8 mouse cellular contexts compared by ENCODE assay signal in genomic region chr12:17266673-17266990, GRCm38 (mm10). TPM values are rescaled to one million over a fixed set of nuclear protein-coding genes. Genes with fewer than 3 reads are reported as not detected.
DNase-seq lines count a peak whose midpoint lies in the region; ATAC-seq and TF ChIP-seq lines count a peak whose summit lies in the region.

No protein-coding gene starts in this region.

- H3K27ac ChIP-seq in heart, embryonic 16.5 days (ENCODE audit: low read length), result peak overlapping the region; percentile 80
- peak overlapping the region; percentile 84 for H3K27ac ChIP-seq in forebrain, postnatal 0 days (ENCODE audit: low read depth, low read length)
- peak overlapping the region; percentile 58 for H3K27ac ChIP-seq in macrophage

- H3K36me3 ChIP-seq in heart, embryonic 16.5 days (ENCODE audit: control insufficient read depth, insufficient read depth), result peaks cover 16% of the 10 kb centered on the region
- H3K36me3 ChIP-seq in forebrain, postnatal 0 days (ENCODE audit: insufficient read depth), result peaks cover 18% of the 10 kb centered on the region
- H3K36me3 ChIP-seq in macrophage (ENCODE audit: inconsistent target), result peaks cover 7% of the 10 kb centered on the region; the same call in 1 of the 2 replicates

- H3K9ac ChIP-seq in heart, embryonic 16.5 days (ENCODE audit: low read length), result peak overlapping the region; percentile 92
- peak overlapping the region; percentile 86 for H3K9ac ChIP-seq in forebrain, postnatal 0 days

- intact Hi-C loops in gastrocnemius, postnatal 36 days (cut with DNase I), result no loop called here

- DNase-seq in heart, adult 11 months, result no peak
- peak; percentile 23 for DNase-seq in MN1 (ENCODE audit: low spot score)
- no peak for DNase-seq in forebrain, postnatal 0 days
- DNase-seq in adrenal gland, adult 18-20 months (ENCODE audit: low spot score in 2 of 2), result no peak
- no peak for DNase-seq in layer of hippocampus, adult 11-12 months (ENCODE audit: low spot score)
- no peak for DNase-seq in gastrocnemius, postnatal 36 days

- peaks cover 50% of the 10 kb centered on the region for H3K79me2 ChIP-seq in macrophage (ENCODE audit: inconsistent target)

- no peaks in the 10 kb centered on the region for H3K9me3 ChIP-seq in heart, embryonic 16.5 days (replicated peaks; ENCODE audit: control insufficient read depth, low read length)
- no peaks in the 10 kb centered on the region for H3K9me3 ChIP-seq in forebrain, postnatal 0 days (ENCODE audit: low read length)

- ATAC-seq in heart, embryonic 16.5 days (replicated peaks; ENCODE audit: extremely low read depth, insufficient read depth, low FRiP score), result peak; percentile 76; the same call in 1 of the 2 replicates
- ATAC-seq in forebrain, postnatal 0 days, result peak; percentile 59

- peak overlapping the region; percentile 83 for H3K4me2 ChIP-seq in heart, embryonic 16.5 days (ENCODE audit: low read depth, low read length)
- H3K4me2 ChIP-seq in forebrain, postnatal 0 days (ENCODE audit: low read depth), result peak overlapping the region; percentile 56

- H3K4me3 ChIP-seq in heart, embryonic 16.5 days (ENCODE audit: low read length), result peak overlapping the region; percentile 98
- peak overlapping the region; percentile 90 for H3K4me3 ChIP-seq in forebrain, postnatal 0 days (ENCODE audit: low read depth, low read length)
- H3K4me3 ChIP-seq in macrophage (ENCODE audit: inconsistent target), result peak overlapping the region; percentile 96

- under 1% methylated on average over 21 of the region's 21 CpGs for WGBS in heart, embryonic 16.5 days
- WGBS in forebrain, postnatal 0 days, result 0% methylated on average over 21 of the region's 21 CpGs
- under 1% methylated on average over 21 of the region's 21 CpGs for WGBS in macrophage (ENCODE audit: missing documents)

- H3K4me1 ChIP-seq in heart, embryonic 16.5 days (ENCODE audit: control insufficient read depth, insufficient read depth, low read length), result peaks cover 23% of the 10 kb centered on the region
- peaks cover 12% of the 10 kb centered on the region for H3K4me1 ChIP-seq in forebrain, postnatal 0 days (ENCODE audit: insufficient read depth)

- no peaks in the 10 kb centered on the region for H3K27me3 ChIP-seq in heart, embryonic 16.5 days (ENCODE audit: control insufficient read depth, insufficient read depth, low read length)
- H3K27me3 ChIP-seq in forebrain, postnatal 0 days (ENCODE audit: insufficient read depth, low read length), result no peaks in the 10 kb centered on the region

- TF ChIP-seq CTCF in forebrain, postnatal 0 days (IDR thresholded peaks at IDR 0.05; ENCODE audit: low read depth), result no peak

RNA-seq across cellular contexts. Expression of gene Pdia6, which starts 0.3 kb away (rescaled TPM):
- polyA plus RNA-seq in heart, embryonic 16.5 days (2015; fragmentation: Nextera tagmentation; extraction: Ambion mirVana), result 344 and 350 TPM in 2 replicates
- 152 and 182 TPM in 2 replicates for total RNA-seq in forebrain, postnatal 0 days (2014; rRNA removed)
- 223 and 247 TPM in 2 replicates for polyA plus RNA-seq in forebrain, postnatal 0 days (2015; fragmentation: Nextera tagmentation; extraction: Ambion mirVana)
- total RNA-seq in macrophage (2018; cell fraction: chromatin; rRNA removed), result 100 to 1,000 TPM in 10 of 26 experiments, 10 to 100 TPM in 16; 43.7 to 144 (median 87.4) TPM
- 100 to 1,000 TPM; 106 to 240 (median 168) TPM for total RNA-seq in macrophage (2018; cell fraction: cytosol; rRNA removed)
- 100 to 1,000 TPM in 25 of 26 experiments, 10 to 100 TPM in 1; 89.1 to 383 (median 211) TPM for total RNA-seq in macrophage (2018; cell fraction: nucleus; rRNA removed)
- polyA plus RNA-seq in macrophage (2018), result 176 to 280 TPM (median 259 TPM) in 3 replicates
- total RNA-seq in adrenal gland, adult 18-20 months (2021), result 100 to 1,000 TPM; 175 to 178 TPM
- total RNA-seq in gastrocnemius, postnatal 36 days (2021), result 10 to 100 TPM; 40.6 to 45.2 TPM
